Mouse (Mus musculus) mature B cell (primary cell): ENCODE measurements around the gene Hepacam.

Source experiments
- in situ Hi-C: fragments of 300-500 bp; cut with MboI; formaldehyde crosslinking; loops from 2 replicates; pipeline ENCODE4 v1.14.3; 2019

Hepacam gene

GRCm38 (mm10) chr9:37367301-37368080 lies at the start of gene Hepacam:
Hepacam (plus strand) TSS chr9:37367351.
- in situ Hi-C loops, result no loop called here

- in situ Hi-C loops, result no loop called here
Measured at GRCm38 (mm10) chr9:37329456-37329855, 37.7 kb upstream of the Hepacam start.

DNA sequence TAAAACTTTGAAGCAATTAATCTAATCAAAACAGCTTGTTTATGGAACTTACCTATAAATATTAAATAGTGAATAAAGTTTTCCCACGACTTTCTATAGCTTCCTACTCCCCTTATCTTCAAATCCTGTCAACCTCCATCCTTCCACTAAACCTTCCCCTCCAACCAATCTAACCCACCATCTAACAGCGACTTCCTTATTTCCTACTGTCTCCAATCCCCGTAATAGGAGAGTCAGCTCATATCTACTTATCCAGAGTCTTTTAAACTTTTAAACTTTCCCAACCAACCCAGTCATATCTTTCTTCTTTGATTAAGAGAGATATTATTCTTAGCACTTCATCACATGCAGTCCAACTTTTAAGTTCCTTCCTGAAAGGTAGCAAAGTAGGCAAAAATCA lies 21.7 kb upstream of the Hepacam start:
- in situ Hi-C loops, result no loop called here

DNA sequence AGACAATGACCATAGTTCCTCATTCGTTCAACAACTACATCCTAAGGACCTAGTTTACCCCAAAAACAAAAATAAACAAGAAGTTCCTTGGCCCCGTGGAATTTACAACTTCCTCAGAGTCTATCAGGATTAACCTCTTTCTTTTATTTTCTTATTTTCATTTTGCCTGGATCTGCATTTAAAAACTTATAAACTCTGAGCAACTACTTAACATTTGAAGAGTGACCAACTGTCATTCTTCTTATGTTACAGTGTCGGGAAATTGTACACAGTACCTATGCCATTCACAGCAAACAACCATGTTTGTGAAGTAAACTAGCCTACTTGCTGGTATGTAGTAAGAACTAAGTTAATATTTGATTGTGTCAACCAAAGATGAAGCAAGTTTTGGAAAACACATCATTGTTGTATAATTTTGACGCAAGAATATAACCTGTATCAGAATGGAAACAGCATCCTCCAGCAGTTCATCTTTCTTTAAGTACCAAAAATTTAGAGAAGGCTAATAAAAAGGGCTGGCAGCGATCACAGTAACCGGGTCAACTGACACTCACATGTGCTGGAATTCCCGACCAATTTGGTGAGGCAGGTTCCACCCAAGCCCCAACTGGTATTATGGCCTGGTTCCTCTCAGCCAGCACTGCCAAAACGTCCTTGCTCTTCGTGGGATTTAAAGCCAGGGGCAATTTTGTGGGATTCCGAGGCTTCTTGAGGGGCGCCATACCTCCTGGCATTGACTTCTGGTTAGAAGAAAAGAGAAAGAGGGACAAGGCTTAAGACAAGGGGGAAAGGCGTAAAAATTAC lies 19.8 kb upstream of the Hepacam start:
- in situ Hi-C loops, result no loop called here

- in situ Hi-C loops, result no loop called here
Measured at GRCm38 (mm10) chr9:37347988-37348642, 19.0 kb upstream of the Hepacam start, which contains the start of gene Ccdc15. Ccdc15 (minus strand) TSS chr9:37348432.

DNA sequence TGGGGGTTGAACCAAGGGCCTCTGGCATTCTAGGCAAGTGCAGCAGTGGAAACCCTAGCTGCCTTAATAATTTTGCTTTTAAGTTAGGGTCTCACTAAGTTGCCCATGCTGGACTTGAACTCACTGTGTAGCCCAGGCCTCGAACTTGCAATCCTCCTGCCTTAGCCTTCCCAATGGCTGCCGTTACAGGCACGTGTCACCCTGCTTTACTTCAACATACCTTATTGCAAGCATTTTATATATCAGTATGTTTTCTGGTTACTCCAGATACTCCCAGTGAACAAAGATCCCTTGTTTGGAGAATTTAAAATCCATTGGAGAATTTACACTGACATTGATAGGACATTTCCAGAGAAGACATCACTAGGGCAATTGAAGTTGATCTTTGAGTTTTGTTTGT lies 18.1 kb upstream of the Hepacam start:
- in situ Hi-C loops, result no loop called here

DNA sequence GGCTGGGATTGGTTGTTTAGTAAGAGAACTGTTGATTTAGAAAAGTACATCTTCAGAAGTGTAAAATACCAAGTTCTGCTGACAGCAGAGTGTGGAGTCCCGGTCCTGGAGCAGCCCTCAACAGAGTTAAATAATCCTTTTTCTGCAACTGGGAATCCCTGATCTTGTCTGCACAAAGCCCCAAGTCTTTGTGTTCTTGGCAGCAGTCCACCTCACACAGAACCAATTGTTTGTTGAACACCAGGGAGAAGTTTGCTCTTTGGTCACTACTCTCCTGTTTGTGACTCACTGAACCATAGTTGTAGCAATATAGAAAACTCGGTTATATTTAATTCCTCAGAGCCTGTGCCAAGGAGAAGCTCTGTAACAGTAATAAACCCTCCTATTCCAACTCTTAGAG lies 15.9 kb upstream of the Hepacam start:
- in situ Hi-C loops, result no loop called here

- in situ Hi-C loops, result no loop called here
Measured at GRCm38 (mm10) chr9:37354485-37354884, 12.7 kb upstream of the Hepacam start.

DNA sequence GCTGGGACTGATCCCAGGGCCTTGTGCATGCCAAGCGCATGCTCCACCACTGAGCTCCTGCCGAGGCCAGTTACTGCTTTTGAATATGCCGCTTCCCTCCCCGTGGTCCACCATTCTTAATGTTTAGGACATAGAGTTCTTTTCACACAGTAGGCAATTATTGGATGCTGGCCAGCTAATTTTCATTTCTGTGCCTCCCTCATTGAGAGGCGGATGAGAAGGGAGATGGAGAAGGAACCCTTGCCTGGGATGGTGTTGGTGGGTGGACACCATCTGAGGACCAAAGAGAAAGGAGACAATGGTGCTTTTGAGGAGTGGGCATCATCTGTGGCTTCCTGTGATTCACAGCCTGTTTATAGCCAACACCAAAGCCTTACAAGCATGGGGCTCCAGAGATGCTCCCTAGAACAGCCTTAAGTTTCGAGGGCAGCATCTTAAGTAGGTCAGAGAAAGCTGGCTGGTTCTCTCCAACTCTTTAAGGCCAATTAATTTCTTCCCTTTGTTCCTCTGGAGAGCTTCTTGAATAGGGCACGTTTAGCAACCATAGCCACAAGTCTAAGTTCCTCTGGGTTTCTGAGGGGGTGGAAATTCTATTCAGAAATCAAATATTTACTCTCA lies 8.3 kb upstream of the Hepacam start:
- in situ Hi-C loops, result no loop called here

GRCm38 (mm10) chr9:37359331-37360220 lies 7.6 kb upstream of the Hepacam start:
- in situ Hi-C loops, result no loop called here

DNA sequence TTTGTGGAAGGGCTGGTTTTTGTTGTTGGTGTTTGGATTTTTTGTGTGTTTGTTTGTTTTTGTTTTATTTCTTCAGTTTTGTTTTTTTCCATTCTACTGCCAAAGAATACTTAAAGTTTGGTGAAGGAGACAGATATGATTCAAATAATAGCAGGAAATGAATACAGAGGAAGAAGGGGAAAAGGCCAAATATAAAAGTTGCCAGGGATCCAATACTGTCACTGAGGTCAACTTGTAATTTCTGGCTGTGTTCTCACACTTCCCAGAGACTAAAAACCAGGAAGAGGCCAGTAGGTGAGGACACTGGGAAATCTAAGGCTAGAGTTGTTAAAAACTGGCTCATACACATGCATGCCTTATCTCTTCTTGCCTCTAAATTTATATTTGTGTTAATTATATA lies 5.1 kb upstream of the Hepacam start:
- in situ Hi-C loops, result no loop called here

DNA sequence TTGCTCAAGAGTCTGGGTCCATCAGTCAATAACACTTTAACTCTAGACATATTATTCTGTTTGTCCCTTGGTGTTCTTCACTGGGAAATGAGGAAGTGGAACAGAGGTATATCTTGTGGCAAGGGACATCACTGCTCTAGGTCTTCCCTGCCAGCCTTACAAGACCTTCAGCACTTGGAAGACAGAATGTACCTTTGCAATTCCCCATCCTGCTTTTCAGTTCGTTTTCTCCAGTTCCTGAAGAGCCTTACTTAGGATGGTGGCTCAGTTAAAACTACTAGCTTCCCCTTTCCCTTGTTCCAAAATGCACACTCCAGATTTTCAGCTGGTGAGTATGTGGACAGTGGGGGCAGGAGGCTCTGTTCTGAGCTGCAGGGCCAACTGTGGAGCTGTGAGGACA lies 4.3 kb upstream of the Hepacam start:
- in situ Hi-C loops, result no loop called here

GRCm38 (mm10) chr9:37363551-37363950 lies 3.6 kb upstream of the Hepacam start:
- in situ Hi-C loops, result no loop called here

- in situ Hi-C loops, result no loop called here
Measured at GRCm38 (mm10) chr9:37364392-37364791, 2.8 kb upstream of the Hepacam start.

- in situ Hi-C loops, result no loop called here
Measured at GRCm38 (mm10) chr9:37365706-37366105, 1.4 kb upstream of the Hepacam start.

- in situ Hi-C loops, result no loop called here
Measured at GRCm38 (mm10) chr9:37368081-37368830, 1.1 kb downstream of the Hepacam start.

- in situ Hi-C loops, result no loop called here
Measured at GRCm38 (mm10) chr9:37368860-37369259, 1.7 kb downstream of the Hepacam start.

DNA sequence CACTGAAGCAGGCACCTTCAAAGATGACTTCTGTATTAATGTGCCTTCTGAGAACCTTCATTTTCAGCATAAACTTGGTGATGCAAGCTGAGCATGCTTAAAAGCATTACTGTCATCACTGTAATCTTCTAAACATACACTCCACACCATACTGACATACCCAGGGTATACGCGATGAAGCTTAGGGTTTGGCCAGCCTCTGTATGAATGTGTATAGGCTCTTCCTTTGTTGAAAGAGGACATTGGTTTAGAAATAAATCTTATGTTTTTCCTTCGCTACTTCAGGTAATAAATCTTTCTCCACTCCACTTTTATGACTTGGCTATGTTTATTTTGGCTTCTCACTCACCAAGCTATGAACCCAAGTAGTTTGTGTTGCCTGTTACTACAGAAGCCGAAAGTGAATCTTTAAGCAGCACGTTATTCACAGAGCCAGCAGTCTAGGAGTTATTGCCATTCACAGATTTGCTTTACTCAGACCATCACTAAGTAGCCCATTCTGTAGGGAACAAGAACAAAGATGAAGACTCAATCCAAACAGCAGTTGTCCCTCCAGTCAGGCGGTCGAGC lies 4.2 kb downstream of the Hepacam start:
- in situ Hi-C loops, result no loop called here

- in situ Hi-C loops, result no loop called here
Measured at GRCm38 (mm10) chr9:37375718-37376117, 8.6 kb downstream of the Hepacam start.

- in situ Hi-C loops, result no loop called here
Measured at GRCm38 (mm10) chr9:37383161-37383560, 16.0 kb downstream of the Hepacam start.
